Mouse (Mus musculus) embryonic fibroblast, embryonic 13.5 days (primary cell): ENCODE data around the gene Bcl7a.

ENCODE experiments used
- CTCF ChIP-seq: IDR thresholded peaks from 2 replicates; pipeline ENCODE4 v1.5.1; 2011; ENCODE audit warnings: mild to moderate bottlenecking, control low read depth, low read length, moderate library complexity, borderline replicate concordance; ENCODE audit not compliant: insufficient read depth
- POLR2A ChIP-seq: IDR thresholded peaks from 2 replicates; pipeline ENCODE4 v1.6.1; 2011; ENCODE audit warnings: low read depth, mild to moderate bottlenecking, control low read depth, low read length, moderate library complexity

GRCm38 (mm10) chr5:123375793-123376452 lies 32.3 kb downstream of the Bcl7a start:
- TF ChIP-seq CTCF, result no peak
- no peak for TF ChIP-seq POLR2A
